Mouse (Mus musculus) CH12.LX (cell line): ENCODE data around the gene Unc119b. TPM values are rescaled to one million over a fixed set of nuclear protein-coding genes. Genes with fewer than 3 reads are reported as not detected.

Source experiments
- DNase-seq: peaks from one replicate; pipeline ENCODE4 v3.0.0-alpha.2; 2013; ENCODE audit errors: extremely low read depth
- H3K27ac ChIP-seq: 2 replicates; pipeline ENCODE4 v1.5.1; 2012; ENCODE audit warnings: low read depth, mild to moderate bottlenecking, control low read depth, moderate library complexity; ENCODE audit not compliant: insufficient read depth
- H3K27me3 ChIP-seq: replicated peaks from 2 replicates; pipeline ENCODE3; 2012; ENCODE audit warnings: inconsistent platforms
- H3K36me3 ChIP-seq, 2 experiments: replicated peaks in 1 of 2; 2 replicates each; pipeline versions ENCODE3 to v1.6.1; 2012; ENCODE audit warnings: inconsistent platforms in 1 of 2, low read length in 1 of 2, mild to moderate bottlenecking in 1 of 2, mixed read lengths in 1 of 2, moderate library complexity in 1 of 2; ENCODE audit not compliant: control insufficient read depth in 1 of 2, insufficient read depth in 1 of 2
- H3K4me1 ChIP-seq, 2 experiments: 2 replicates each; pipeline ENCODE4 v1.6.1; 2012; ENCODE audit warnings: inconsistent platforms in 1 of 2, moderate library complexity in 1 of 2; ENCODE audit not compliant: insufficient read depth in 2 of 2, control insufficient read depth in 1 of 2
- H3K4me2 ChIP-seq: 2 replicates; pipeline ENCODE4 v1.6.1; 2012; ENCODE audit warnings: low read depth, mild to moderate bottlenecking, control low read depth; ENCODE audit not compliant: poor library complexity, insufficient read depth, severe bottlenecking
- H3K4me3 ChIP-seq, 3 experiments: fragments of 150-350 bp in 1 of 3; sonication (generic) in 1 of 3; replicated peaks in 1 of 3; 2 replicates each; pipeline versions ENCODE3 to v1.5.1; 2011 to 2012; ENCODE audit warnings: low read depth in 2 of 3, low read length in 2 of 3, mild to moderate bottlenecking in 2 of 3, moderate library complexity in 2 of 3, control low read depth in 1 of 3, improper control_type of control experiment in 1 of 3, inconsistent platforms in 1 of 3, mixed read lengths in 1 of 3; ENCODE audit not compliant: poor library complexity in 1 of 3
- H3K79me2 ChIP-seq: replicated peaks from 2 replicates; pipeline ENCODE4 v1.6.1; 2012; ENCODE audit warnings: mild to moderate bottlenecking, moderate library complexity; ENCODE audit not compliant: control insufficient read depth, poor library complexity, insufficient read depth, severe bottlenecking; ENCODE audit errors: extremely low read depth
- H3K9ac ChIP-seq: 2 replicates; pipeline ENCODE4 v1.6.1; 2012; ENCODE audit warnings: low read depth, mild to moderate bottlenecking, control low read depth, moderate library complexity; ENCODE audit not compliant: insufficient read depth
- H3K9me3 ChIP-seq: replicated peaks from 2 replicates; pipeline ENCODE3; 2012; ENCODE audit warnings: low read length, inconsistent platforms, mixed read lengths
- CHD1 ChIP-seq: IDR thresholded peaks from 2 replicates; pipeline ENCODE4 v1.6.1; 2012; ENCODE audit warnings: low read depth, low read length, improper control_type of control experiment, inconsistent platforms
- E2F4 ChIP-seq: IDR thresholded peaks from 2 replicates; pipeline ENCODE4 v1.6.1; 2011; ENCODE audit warnings: low read depth, low read length, improper control_type of control experiment; ENCODE audit not compliant: insufficient replicate concordance
- ELF1 ChIP-seq: IDR thresholded peaks from 2 replicates; pipeline ENCODE4 v1.6.1; 2014; ENCODE audit warnings: low read depth, mild to moderate bottlenecking, inconsistent platforms, low read length, improper control_type of control experiment
- EP300 ChIP-seq: IDR thresholded peaks from 2 replicates; pipeline ENCODE4 v1.6.1; 2011; ENCODE audit warnings: low read length, improper control_type of control experiment
- GABPA ChIP-seq: IDR thresholded peaks from 2 replicates; pipeline ENCODE4 v1.6.1; 2012; ENCODE audit warnings: low read depth, low read length, improper control_type of control experiment, inconsistent platforms; ENCODE audit not compliant: insufficient replicate concordance
- JUN ChIP-seq: IDR thresholded peaks from 2 replicates; pipeline ENCODE4 v1.6.1; 2011; ENCODE audit warnings: low read depth, mild to moderate bottlenecking, low read length, improper control_type of control experiment, moderate library complexity; ENCODE audit not compliant: insufficient read depth
- KAT2A ChIP-seq: IDR thresholded peaks from 2 replicates; pipeline ENCODE4 v1.6.1; 2012; ENCODE audit warnings: low read length, improper control_type of control experiment, inconsistent platforms; ENCODE audit not compliant: insufficient replicate concordance
- MAFK ChIP-seq: IDR thresholded peaks from 2 replicates; pipeline ENCODE4 v1.6.1; 2011; ENCODE audit warnings: low read length, improper control_type of control experiment; ENCODE audit not compliant: insufficient replicate concordance
- MAZ ChIP-seq: IDR thresholded peaks from 2 replicates; pipeline ENCODE4 v1.6.1; 2012; ENCODE audit warnings: low read depth, mild to moderate bottlenecking, inconsistent platforms, low read length, improper control_type of control experiment, moderate library complexity
- MYC ChIP-seq: IDR thresholded peaks from 2 replicates; pipeline ENCODE4 v1.6.1; 2011; ENCODE audit warnings: low read depth, mild to moderate bottlenecking, improper control_type of control experiment, low read length
- NELFE ChIP-seq: IDR thresholded peaks from 2 replicates; pipeline ENCODE4 v1.6.1; 2011; ENCODE audit warnings: low read depth, low read length, improper control_type of control experiment
- PAX5 ChIP-seq: IDR thresholded peaks from 2 replicates; pipeline ENCODE4 v1.6.1; 2012; ENCODE audit warnings: low read length, inconsistent platforms, mixed read lengths
- POLR2A ChIP-seq: IDR thresholded peaks from 2 replicates; pipeline ENCODE4 v1.6.1; 2011; ENCODE audit warnings: low read depth, mild to moderate bottlenecking, improper control_type of control experiment, low read length
- SMC3 ChIP-seq: IDR thresholded peaks from 2 replicates; pipeline ENCODE4 v1.6.1; 2011; ENCODE audit warnings: low read depth, low read length, improper control_type of control experiment
- UBTF ChIP-seq: IDR thresholded peaks from 2 replicates; pipeline ENCODE4 v1.6.1; 2012; ENCODE audit warnings: low read depth, mild to moderate bottlenecking, inconsistent platforms, low read length, improper control_type of control experiment, moderate library complexity
- USF2 ChIP-seq: conservative IDR thresholded peaks from 2 replicates; pipeline ENCODE4 v1.6.1; 2011; ENCODE audit warnings: low read depth, low read length, improper control_type of control experiment
- ZKSCAN1 ChIP-seq: IDR thresholded peaks from 2 replicates; pipeline ENCODE4 v1.6.1; 2012; ENCODE audit warnings: low read depth, inconsistent platforms, low read length, improper control_type of control experiment, borderline replicate concordance
- ZMIZ1 ChIP-seq: IDR thresholded peaks from 2 replicates; pipeline ENCODE4 v1.6.1; 2012; ENCODE audit warnings: low read depth, mild to moderate bottlenecking, inconsistent platforms, low read length, improper control_type of control experiment
- dilution Hi-C: fragments of 300-500 bp; cut with MboI; formaldehyde crosslinking; loops from 2 replicates; pipeline ENCODE4 v1.14.3; 2020; ENCODE audit warnings: low sequenced_read_pairs; ENCODE audit not compliant: extremely low pct_unique_long_range_greater_than_20kb, extremely low pct_ligation_motif_present
- in situ Hi-C: fragments of 300-500 bp; cut with MboI; formaldehyde crosslinking; loops from 3 replicates; pipeline ENCODE4 v1.14.3; 2019; ENCODE audit warnings: low sequenced_read_pairs, low pct_ligation_motif_present, low pct_unique_long_range_greater_than_20kb, mixed read lengths
- polyA plus RNA-seq: library from polyadenylated mRNA; unstranded; fragments of >175 nt; gene quantifications from 2 replicates; pipeline ENCODE4 v1.2.1, GENCODE M21; 2012; ENCODE audit warnings: low read depth; ENCODE audit not compliant: insufficient read length
- total RNA-seq, 2 experiments: library from RNA; depleted of rRNA; stranded (reverse); fragments of 300-350 nt in 1 of 2; fragments of >200 nt in 1 of 2; gene quantifications; 2 replicates each; pipeline ENCODE4 v1.2.3; 2012 to 2014

The Unc119b gene
- total and polyA plus RNA-seq, 3 experiments: 13.3 to 22.6 (median 18.4) TPM

GRCm38 (mm10) chr5:115145976-115146746, 11.4 kb upstream of the Unc119b start:
- H3K4me1 ChIP-seq: no peaks in the 10 kb centered on the region
- H3K9me3 ChIP-seq: peaks cover 12% of the 10 kb centered on the region
- no peak overlapping the region for H3K4me2 ChIP-seq
- TF ChIP-seq UBTF (no peak), JUN (no peak), EP300 (no peak), E2F4 (no peak), POLR2A (no peak), GABPA (no peak), PAX5 (no peak), CHD1 (no peak), ZMIZ1 (no peak), MAFK (no peak), ELF1 (no peak), KAT2A (no peak), SMC3 (no peak), MAZ (no peak), MYC (no peak)
- H3K9ac ChIP-seq: no peak overlapping the region
- peaks cover 58 to 89% of the 10 kb centered on the region in 2 experiments for H3K36me3 ChIP-seq
- H3K79me2 ChIP-seq: no peaks in the 10 kb centered on the region
- no peak for DNase-seq
- no peak overlapping the region for H3K4me3 ChIP-seq
- H3K27ac ChIP-seq: no peak overlapping the region
- H3K27me3 ChIP-seq: no peaks in the 10 kb centered on the region
- dilution Hi-C loops: no loop called here
- in situ Hi-C loops: no loop called here

- in situ Hi-C loops (no loop called here), dilution Hi-C loops (no loop called here)
- Histone ChIP-seq H3K27me3 (no peaks in the 10 kb centered on the region), H3K4me3 (no peak overlapping the region), H3K79me2 (no peaks in the 10 kb centered on the region), H3K4me1 (no peaks in the 10 kb centered on the region), H3K4me2 (no peak overlapping the region), H3K27ac (no peak overlapping the region), H3K9me3 (peaks cover 11% of the 10 kb centered on the region), H3K9ac (no peak overlapping the region), H3K36me3 (peaks cover 51 to 82% of the 10 kb centered on the region in 2 experiments)
- TF ChIP-seq EP300 (no peak), ZKSCAN1 (no peak), USF2 (no peak), NELFE (no peak)
- no peak for DNase-seq
Measured at GRCm38 (mm10) chr5:115145253-115145968, 10.6 kb upstream of the Unc119b start.
